Mouse (Mus musculus) forebrain, postnatal 0 days (tissue): ENCODE measurements at regions not wholly inside any gene's neighbourhood (a gene's known extent, or its start where the extent isn't known, plus 50 kb on each side); places are given as distances from the start of the nearest gene placed in this dataset.
A peak's percentile ranks its signal among the peaks of the same experiment; 100 is the strongest.

Experiments used
- ATAC-seq: fragments of 200-750 bp; cut with Nextera tagmentation; 2 replicates; pipeline ENCODE4 v1.8.0; 2017; ENCODE audit warnings: mild to moderate bottlenecking, moderate library complexity
- DNase-seq: peaks from one replicate; pipeline ENCODE4 v3.0.0-alpha.2; 2015
- H3K27ac ChIP-seq: fragments of 300-500 bp; sonication (generic); 2 replicates; pipeline ENCODE4 v1.5.1; 2014; ENCODE audit warnings: low read depth, mild to moderate bottlenecking, antibody characterized with exemption, low read length, moderate library complexity, mixed read lengths
- H3K27me3 ChIP-seq: fragments of 300-500 bp; sonication (generic); 2 replicates; pipeline ENCODE4 v1.6.1; 2014; ENCODE audit warnings: mild to moderate bottlenecking, low read length, mixed read lengths; ENCODE audit not compliant: insufficient read depth
- H3K36me3 ChIP-seq: fragments of 300-500 bp; sonication (generic); 2 replicates; pipeline ENCODE4 v1.6.1; 2014; ENCODE audit warnings: mild to moderate bottlenecking, moderate library complexity; ENCODE audit not compliant: insufficient read depth
- H3K4me1 ChIP-seq: fragments of 300-500 bp; sonication (generic); 2 replicates; pipeline ENCODE4 v1.6.1; 2014; ENCODE audit warnings: antibody characterized with exemption; ENCODE audit not compliant: insufficient read depth
- H3K4me2 ChIP-seq: fragments of 300-500 bp; sonication (generic); 2 replicates; pipeline ENCODE4 v1.6.1; 2014; ENCODE audit warnings: low read depth, mild to moderate bottlenecking, moderate library complexity
- H3K4me3 ChIP-seq: fragments of 300-500 bp; sonication (generic); 2 replicates; pipeline ENCODE4 v1.5.1; 2014; ENCODE audit warnings: low read depth, low read length, mixed read lengths
- H3K9ac ChIP-seq: fragments of 300-500 bp; sonication (generic); 2 replicates; pipeline ENCODE4 v1.6.1; 2014; ENCODE audit warnings: mild to moderate bottlenecking
- H3K9me3 ChIP-seq: fragments of 300-500 bp; sonication (generic); 2 replicates; pipeline ENCODE4 v1.6.1; 2016; ENCODE audit warnings: low read length
- CTCF ChIP-seq: sonication (generic); IDR thresholded peaks from 2 replicates; pipeline ENCODE4 v1.5.1; 2016; ENCODE audit warnings: antibody characterized with exemption, control low read depth, low read depth
- WGBS: fragments of 180-500 bp; shearing (Covaris S2); extraction: QIAGEN DNeasy Blood & Tissue Kit; methylation state at CpG from one replicate; pipeline ENCODE4 v1.1.7; 2014; 5-methylcytosine and 5-hydroxymethylcytosine counted together

- H3K9me3 ChIP-seq: no peaks in the 10 kb centered on the region
- H3K9ac ChIP-seq: no peak overlapping the region
- H3K27me3 ChIP-seq: no peaks in the 10 kb centered on the region; the same call in 1 of the 2 replicates
- no peak for DNase-seq
- WGBS: 22% methylated on average over 5 of the region's 5 CpGs
- H3K4me1 ChIP-seq: no peaks in the 10 kb centered on the region
- no peak for ATAC-seq
- H3K27ac ChIP-seq: no peak overlapping the region
- no peak overlapping the region for H3K4me2 ChIP-seq
- TF ChIP-seq CTCF: no peak
- H3K36me3 ChIP-seq: no peaks in the 10 kb centered on the region
- no peak overlapping the region for H3K4me3 ChIP-seq
These were observed 457.0 kb upstream of the Fam92a start for GRCm38 (mm10) chr4:12628702-12629374.

GRCm38 (mm10) chr4:12627158-12627871, 455.5 kb upstream of the Fam92a start:
- no peaks in the 10 kb centered on the region; the same call in 1 of the 2 replicates for H3K27me3 ChIP-seq
- ATAC-seq: no peak
- H3K4me1 ChIP-seq: no peaks in the 10 kb centered on the region
- DNase-seq: no peak
- WGBS: 88% methylated on average over 5 of the region's 5 CpGs
- no peak for TF ChIP-seq CTCF
- no peaks in the 10 kb centered on the region for H3K9me3 ChIP-seq
- no peaks in the 10 kb centered on the region for H3K36me3 ChIP-seq
- no peak overlapping the region for H3K9ac ChIP-seq
- H3K4me2 ChIP-seq: no peak overlapping the region
- H3K27ac ChIP-seq: no peak overlapping the region
- H3K4me3 ChIP-seq: no peak overlapping the region

GRCm38 (mm10) chr4:12620756-12621270, 449.0 kb upstream of the Fam92a start:
- TF ChIP-seq CTCF: no peak
- H3K4me1 ChIP-seq: no peaks in the 10 kb centered on the region
- DNase-seq: peak; percentile 38
- H3K9ac ChIP-seq: no peak overlapping the region
- H3K4me3 ChIP-seq: no peak overlapping the region
- no peaks in the 10 kb centered on the region for H3K9me3 ChIP-seq
- H3K36me3 ChIP-seq: no peaks in the 10 kb centered on the region
- 0 out of 2 replicates have a peak overlapping the region, but pooled peaks have one; percentile 4 for H3K27ac ChIP-seq
- no peaks in the 10 kb centered on the region for H3K27me3 ChIP-seq
- 30% methylated on average over 4 of the region's 4 CpGs for WGBS
- no peak overlapping the region for H3K4me2 ChIP-seq
- ATAC-seq: peak; percentile 49

- no peak overlapping the region for H3K4me2 ChIP-seq
- no peaks in the 10 kb centered on the region for H3K36me3 ChIP-seq
- no peak overlapping the region for H3K9ac ChIP-seq
- no peaks in the 10 kb centered on the region for H3K4me1 ChIP-seq
- H3K27me3 ChIP-seq: no peaks in the 10 kb centered on the region
- no peaks in the 10 kb centered on the region for H3K9me3 ChIP-seq
- no peak overlapping the region for H3K4me3 ChIP-seq
- peak; percentile 90 for ATAC-seq
- no peak overlapping the region; the same call in 1 of the 2 replicates for H3K27ac ChIP-seq
- TF ChIP-seq CTCF: no peak
- peak; percentile 36 for DNase-seq
- 18% methylated on average over 4 of the region's 4 CpGs for WGBS
These were observed 448.4 kb upstream of the Fam92a start for GRCm38 (mm10) chr4:12620059-12620755.

GRCm38 (mm10) chr4:12616665-12617064, 444.9 kb upstream of the Fam92a start:
- H3K9me3 ChIP-seq: no peaks in the 10 kb centered on the region
- H3K4me3 ChIP-seq: no peak overlapping the region
- 69% methylated on average over 5 of the region's 5 CpGs for WGBS
- H3K9ac ChIP-seq: no peak overlapping the region
- H3K36me3 ChIP-seq: no peaks in the 10 kb centered on the region
- no peak overlapping the region for H3K4me2 ChIP-seq
- H3K27ac ChIP-seq: no peak overlapping the region
- ATAC-seq (peak; percentile 55), DNase-seq (peak; percentile 22)
- H3K4me1 ChIP-seq: no peaks in the 10 kb centered on the region
- no peak for TF ChIP-seq CTCF
- no peaks in the 10 kb centered on the region for H3K27me3 ChIP-seq

- no peak for DNase-seq
- no peak overlapping the region for H3K9ac ChIP-seq
- 40% methylated on average over 5 of the region's 5 CpGs for WGBS
- H3K27ac ChIP-seq: no peak overlapping the region
- no peak for TF ChIP-seq CTCF
- H3K27me3 ChIP-seq: no peaks in the 10 kb centered on the region
- ATAC-seq: no peak
- no peaks in the 10 kb centered on the region for H3K9me3 ChIP-seq
- no peak overlapping the region for H3K4me2 ChIP-seq
- no peaks in the 10 kb centered on the region for H3K36me3 ChIP-seq
- H3K4me1 ChIP-seq: no peaks in the 10 kb centered on the region
- H3K4me3 ChIP-seq: no peak overlapping the region
These were observed 439.7 kb upstream of the Fam92a start for GRCm38 (mm10) chr4:12611511-12611910.
